In genomic region chr4:59801489-59801888, GRCm38 (mm10) we compare ENCODE assay signal across 8 mouse cellular contexts. TPM values are rescaled to one million over a fixed set of nuclear protein-coding genes. Genes with fewer than 3 reads are reported as not detected.
DNase-seq lines count a peak whose midpoint lies in the region; ATAC-seq lines count a peak whose summit lies in the region.

Gene Inip (minus strand): TSS chr4:59801589.

- H3K27me3 ChIP-seq in kidney, embryonic 14.5 days (ENCODE audit: control insufficient read depth, insufficient read depth, low read length): no peaks in the 10 kb centered on the region
- no peaks in the 10 kb centered on the region for H3K27me3 ChIP-seq in limb, embryonic 15.5 days
- H3K27me3 ChIP-seq in stomach, embryonic 16.5 days (ENCODE audit: control insufficient read depth, insufficient read depth, low read length): no peaks in the 10 kb centered on the region

- H3K9ac ChIP-seq in kidney, embryonic 14.5 days (ENCODE audit: low read depth, low read length): no peak within 1 kb of the TSS
- no peak within 1 kb of the TSS for H3K9ac ChIP-seq in limb, embryonic 15.5 days
- H3K9ac ChIP-seq in stomach, embryonic 16.5 days (ENCODE audit: low read length): no peak within 1 kb of the TSS; the same call in 1 of the 2 replicates

- no peak within 1 kb of the TSS for H3K4me2 ChIP-seq in kidney, embryonic 14.5 days (replicated peaks; ENCODE audit: low read depth, low read length)
- no peak within 1 kb of the TSS for H3K4me2 ChIP-seq in limb, embryonic 15.5 days
- H3K4me2 ChIP-seq in stomach, embryonic 16.5 days (ENCODE audit: low read depth, low read length): no peak within 1 kb of the TSS

- ATAC-seq in kidney, embryonic 14.5 days (ENCODE audit: low FRiP score, low TSS enrichment): no peak
- no peak for ATAC-seq in limb, embryonic 15.5 days (ENCODE audit: insufficient number of reproducible peaks, low FRiP score, low TSS enrichment, low read depth)
- no peak for ATAC-seq in stomach, embryonic 16.5 days (ENCODE audit: insufficient read depth, low FRiP score)

- H3K36me3 ChIP-seq in kidney, embryonic 14.5 days (ENCODE audit: control insufficient read depth, insufficient read depth, low read length): no peaks in the 10 kb centered on the region
- no peaks in the 10 kb centered on the region for H3K36me3 ChIP-seq in limb, embryonic 15.5 days
- no peaks in the 10 kb centered on the region for H3K36me3 ChIP-seq in stomach, embryonic 16.5 days (ENCODE audit: control insufficient read depth, insufficient read depth, low read length)

- no peak within 1 kb of the TSS for H3K27ac ChIP-seq in kidney, embryonic 14.5 days (ENCODE audit: low read depth, low read length)
- H3K27ac ChIP-seq in limb, embryonic 15.5 days: no peak within 1 kb of the TSS
- no peak within 1 kb of the TSS for H3K27ac ChIP-seq in stomach, embryonic 16.5 days (ENCODE audit: low read length)

- H3K9me3 ChIP-seq in kidney, embryonic 14.5 days (ENCODE audit: control insufficient read depth, low read length): no peaks in the 10 kb centered on the region
- H3K9me3 ChIP-seq in limb, embryonic 15.5 days: no peaks in the 10 kb centered on the region
- no peaks in the 10 kb centered on the region for H3K9me3 ChIP-seq in stomach, embryonic 16.5 days (replicated peaks; ENCODE audit: control insufficient read depth, low read length)

- H3K4me3 ChIP-seq in kidney, embryonic 14.5 days (ENCODE audit: low read length): no peak within 1 kb of the TSS
- no peak within 1 kb of the TSS for H3K4me3 ChIP-seq in limb, embryonic 15.5 days
- H3K4me3 ChIP-seq in stomach, embryonic 16.5 days (replicated peaks; ENCODE audit: low read length): no peak within 1 kb of the TSS

- no peak for DNase-seq in kidney, postnatal 4 days
- no peak for DNase-seq in adrenal gland, postnatal 25 days
- DNase-seq in heart, postnatal 4 days: no peak
- no peak for DNase-seq in retina, embryonic 14.5 days (ENCODE audit: low spot score)
- DNase-seq in right cerebral cortex, postnatal 25 days: no peak

- 0 out of 2 replicates have a peak, but pooled peaks cover 4% of the 10 kb centered on the region for H3K4me1 ChIP-seq in kidney, embryonic 14.5 days (ENCODE audit: control insufficient read depth, insufficient read depth, low read length)
- H3K4me1 ChIP-seq in limb, embryonic 15.5 days: peaks cover 3% of the 10 kb centered on the region
- no peaks in the 10 kb centered on the region for H3K4me1 ChIP-seq in stomach, embryonic 16.5 days (ENCODE audit: control insufficient read depth, insufficient read depth, low read length)

RNA-seq across cellular contexts. Expression of gene Inip, which starts in this region (rescaled TPM):
- polyA plus RNA-seq in kidney, embryonic 14.5 days (2014; fragmentation: Nextera tagmentation; extraction: Ambion mirVana): 55.5 and 69.3 TPM in 2 replicates
- 19.0 and 19.9 TPM in 2 replicates for total RNA-seq in adrenal gland, postnatal 25 days (2021)
- 10 to 100 TPM; 19.7 to 22.7 TPM for total RNA-seq in heart, postnatal 4 days (2021)
- polyA plus RNA-seq in limb, embryonic 15.5 days (2015; fragmentation: Nextera tagmentation; extraction: Ambion mirVana): 38.7 and 43.6 TPM in 2 replicates
- 41.4 and 44.7 TPM in 2 replicates for polyA plus RNA-seq in stomach, embryonic 16.5 days (2015; fragmentation: Nextera tagmentation; extraction: Ambion mirVana)
